Mouse (Mus musculus) lung, adult 2 months (tissue): ENCODE measurements around the gene Itga2b.

Experiments
- CTCF ChIP-seq: fragments of 200-500 bp; IDR thresholded peaks from 2 replicates; pipeline ENCODE4 v1.5.1; 2011; ENCODE audit warnings: mild to moderate bottlenecking, low read length, control low read depth; ENCODE audit not compliant: insufficient read depth
- POLR2A ChIP-seq: fragments of 200-500 bp; IDR thresholded peaks from 2 replicates; pipeline ENCODE4 v1.6.1; 2011; ENCODE audit warnings: low read depth, mild to moderate bottlenecking, control low read depth, low read length, borderline replicate concordance; ENCODE audit errors: extremely low read depth

DNA sequence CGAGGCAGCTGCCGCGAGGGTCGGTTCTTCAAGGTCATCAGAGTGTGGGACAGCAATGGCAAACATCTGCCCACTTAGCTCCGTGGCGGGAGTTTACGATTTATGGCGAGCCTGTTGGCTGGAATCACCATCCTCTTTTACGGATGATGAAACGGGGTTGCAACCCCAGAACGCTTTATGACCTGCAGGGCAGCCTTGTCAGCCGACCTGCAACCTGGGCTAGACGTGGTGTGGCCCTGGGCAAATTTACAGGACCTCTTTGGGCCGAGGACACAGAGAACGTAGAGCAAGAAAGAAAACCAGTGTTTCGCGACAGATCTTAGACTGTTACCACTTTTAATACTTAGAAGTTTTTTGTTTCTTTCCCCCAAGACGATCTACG, 62.1 kb downstream of the Itga2b start, which contains the start of gene Slc25a39:
- TF ChIP-seq CTCF (no peak), POLR2A (no peak)
